24 mouse cellular contexts compared by ENCODE assay signal in genomic region chr16:34135074-34135473, GRCm38 (mm10).
"Had no signal": no experiment of that assay in that cellular context is flagged by ENCODE, and none has a peak within 500 bp of the region (broad histone marks: within the 10 kb centered on the region; RNA-seq: fewer than 3 reads in every experiment).

No protein-coding gene starts in this region.

- H3K4me2 ChIP-seq: heart, embryonic 11.5 days; heart, embryonic 13.5 days; heart, embryonic 15.5 days; hindbrain, embryonic 13.5 days; hindbrain, embryonic 15.5 days; kidney, embryonic 15.5 days; limb, embryonic 13.5 days; limb, embryonic 15.5 days; liver, embryonic 12.5 days had no signal

- ATAC-seq: hindbrain, postnatal 0 days; intestine, embryonic 16.5 days; liver, embryonic 12.5 days had no signal

- H3K4me1 ChIP-seq: heart, embryonic 13.5 days; heart, embryonic 15.5 days; hindbrain, embryonic 13.5 days; hindbrain, embryonic 15.5 days; kidney, embryonic 15.5 days; limb, embryonic 13.5 days; limb, embryonic 15.5 days; liver, embryonic 12.5 days had no signal

- H3K27me3 ChIP-seq: heart, embryonic 13.5 days; heart, embryonic 15.5 days; hindbrain, embryonic 13.5 days; hindbrain, embryonic 15.5 days; kidney, embryonic 15.5 days; limb, embryonic 13.5 days; limb, embryonic 15.5 days; liver, embryonic 12.5 days had no signal

- H3K9ac ChIP-seq: heart, embryonic 13.5 days; heart, embryonic 15.5 days; hindbrain, embryonic 13.5 days; hindbrain, embryonic 15.5 days; kidney, embryonic 15.5 days; limb, embryonic 13.5 days; limb, embryonic 15.5 days; liver, embryonic 12.5 days; liver, embryonic 14.5 days had no signal

- DNase-seq: gastrocnemius, postnatal 14 days; gastrocnemius, postnatal 36 days; heart, adult 2 months; heart, postnatal 14 days; heart, postnatal 36 days; kidney, adult 11 months; kidney, adult 2 months; kidney, adult 9 months; kidney, postnatal 14 days; kidney, postnatal 36 days; left cerebral cortex, postnatal 4 days had no signal

- H3K36me3 ChIP-seq: heart, embryonic 15.5 days; hindbrain, embryonic 15.5 days; kidney, embryonic 15.5 days; limb, embryonic 15.5 days; liver, embryonic 12.5 days had no signal

- H3K9me3 ChIP-seq: heart, embryonic 13.5 days; heart, embryonic 15.5 days; hindbrain, embryonic 13.5 days; hindbrain, embryonic 15.5 days; kidney, embryonic 15.5 days; limb, embryonic 13.5 days; limb, embryonic 15.5 days; liver, embryonic 12.5 days had no signal

- H3K4me3 ChIP-seq: heart, adult 2 months; heart, embryonic 13.5 days; heart, embryonic 15.5 days; hindbrain, embryonic 13.5 days; hindbrain, embryonic 15.5 days; kidney, embryonic 15.5 days; limb, embryonic 13.5 days; limb, embryonic 15.5 days; liver, embryonic 12.5 days had no signal

- H3K27ac ChIP-seq: heart, adult 2 months; heart, embryonic 13.5 days; heart, embryonic 15.5 days; hindbrain, embryonic 13.5 days; hindbrain, embryonic 15.5 days; hindbrain, postnatal 0 days; kidney, embryonic 15.5 days; kidney, postnatal 0 days; limb, embryonic 13.5 days; limb, embryonic 15.5 days; liver, embryonic 12.5 days; liver, embryonic 14.5 days had no signal
